Mouse (Mus musculus) heart, postnatal 0 days (tissue): ENCODE results near the gene Dyrk1b. TPM values are rescaled to one million over a fixed set of nuclear protein-coding genes. Genes with fewer than 3 reads are reported as not detected.

Source experiments
- polyA plus RNA-seq: library from polyadenylated mRNA; unstranded; fragments of >200 nt; fragmentation: Nextera tagmentation; extraction: Ambion mirVana; gene quantifications from 2 replicates; pipeline ENCODE4 v1.2.1, GENCODE M21; 2015
- total RNA-seq: library from RNA; depleted of rRNA; stranded (reverse); fragments of >200 nt; gene quantifications from 2 replicates; pipeline ENCODE4 v1.2.3, GENCODE M21; 2014; ENCODE audit warnings: low replicate concordance; rRNA removed

Dyrk1b gene
- total and polyA plus RNA-seq, 2 experiments from 2014 or later: 10.4 to 21.3 TPM

Other genes starting within 250 kb of the Dyrk1b start
- 6.2 and 7.2 TPM in 2 replicates for gene Zfp780b, start 200.3 kb upstream of the Dyrk1b start, total RNA-seq
- 7.9 and 8.5 TPM in 2 replicates for gene Zfp780b, start 200.3 kb upstream of the Dyrk1b start, polyA plus RNA-seq
- 0.15 and 1.7 TPM in 2 replicates for gene Zfp850, start 165.4 kb upstream of the Dyrk1b start, total RNA-seq
- 0.75 and 0.87 TPM in 2 replicates for gene Zfp850, start 165.4 kb upstream of the Dyrk1b start, polyA plus RNA-seq
- gene Psmc4, start 129.4 kb upstream of the Dyrk1b start, total RNA-seq: 146 and 199 TPM in 2 replicates
- gene Psmc4, start 129.4 kb upstream of the Dyrk1b start, polyA plus RNA-seq: 203 and 207 TPM in 2 replicates
- gene Fcgbp, start 108.2 kb upstream of the Dyrk1b start, total RNA-seq: 0.46 TPM in 1 of 2 replicates, not detected in the other
- not detected in 2 replicates for gene Fcgbp, start 108.2 kb upstream of the Dyrk1b start, polyA plus RNA-seq
- not detected in 2 replicates for gene 9530053A07Rik, start 50.0 kb upstream of the Dyrk1b start, total RNA-seq
- 0.01 and 0.04 TPM in 2 replicates for gene 9530053A07Rik, start 50.0 kb upstream of the Dyrk1b start, polyA plus RNA-seq
- 6.6 and 21.8 TPM in 2 replicates for gene Fbl, start 9.8 kb upstream of the Dyrk1b start, total RNA-seq
- 44.3 and 51.3 TPM in 2 replicates for gene Fbl, start 9.8 kb upstream of the Dyrk1b start, polyA plus RNA-seq
- gene Eid2, start 88.4 kb downstream of the Dyrk1b start, total RNA-seq: 6.5 and 18.2 TPM in 2 replicates
- 1.4 and 1.6 TPM in 2 replicates for gene Eid2, start 88.4 kb downstream of the Dyrk1b start, polyA plus RNA-seq
- 4.4 and 13.0 TPM in 2 replicates for gene Eid2b, start 98.3 kb downstream of the Dyrk1b start, total RNA-seq
- gene Eid2b, start 98.3 kb downstream of the Dyrk1b start, polyA plus RNA-seq: 9.1 and 9.7 TPM in 2 replicates
- not detected in 2 replicates for gene Selenov, start 111.7 kb downstream of the Dyrk1b start, total RNA-seq
- not detected in 2 replicates for gene Selenov, start 111.7 kb downstream of the Dyrk1b start, polyA plus RNA-seq
- not detected in 2 replicates for gene Dll3, start 122.8 kb downstream of the Dyrk1b start, total RNA-seq
- gene Dll3, start 122.8 kb downstream of the Dyrk1b start, polyA plus RNA-seq: not detected in 2 replicates
- 60.6 and 69.9 TPM in 2 replicates for gene Timm50, start 132.6 kb downstream of the Dyrk1b start, total RNA-seq
- gene Timm50, start 132.6 kb downstream of the Dyrk1b start, polyA plus RNA-seq: 90.1 and 90.6 TPM in 2 replicates
- 52.3 and 71.4 TPM in 2 replicates for gene Supt5, start 159.3 kb downstream of the Dyrk1b start, total RNA-seq
- gene Supt5, start 159.3 kb downstream of the Dyrk1b start, polyA plus RNA-seq: 36.4 and 36.6 TPM in 2 replicates
- gene Rps16, start 171.2 kb downstream of the Dyrk1b start, total RNA-seq: 145 and 161 TPM in 2 replicates
- 481 and 513 TPM in 2 replicates for gene Rps16, start 171.2 kb downstream of the Dyrk1b start, polyA plus RNA-seq
- 23.5 and 41.7 TPM in 2 replicates for gene Plekhg2, start 193.1 kb downstream of the Dyrk1b start, total RNA-seq
- gene Plekhg2, start 193.1 kb downstream of the Dyrk1b start, polyA plus RNA-seq: 11.8 and 13.7 TPM in 2 replicates
- gene Zfp36, start 200.8 kb downstream of the Dyrk1b start, total RNA-seq: 10.8 and 19.2 TPM in 2 replicates
- 12.5 and 13.6 TPM in 2 replicates for gene Zfp36, start 200.8 kb downstream of the Dyrk1b start, polyA plus RNA-seq
- 42.1 and 51.4 TPM in 2 replicates for gene Med29, start 213.2 kb downstream of the Dyrk1b start, total RNA-seq
- 44.1 and 45.8 TPM in 2 replicates for gene Med29, start 213.2 kb downstream of the Dyrk1b start, polyA plus RNA-seq
- gene Paf1, start 213.5 kb downstream of the Dyrk1b start, total RNA-seq: 29.8 and 66.1 TPM in 2 replicates
- gene Paf1, start 213.5 kb downstream of the Dyrk1b start, polyA plus RNA-seq: 54.2 and 56.5 TPM in 2 replicates